Mouse (Mus musculus) kidney, postnatal 0 days (tissue): Measurements from ENCODE around the gene Tfam. TPM values are rescaled to one million over a fixed set of nuclear protein-coding genes. Genes with fewer than 3 reads are reported as not detected.

ENCODE experiments used
- ATAC-seq: fragments of 200-750 bp; cut with Nextera tagmentation; replicated peaks from 2 replicates; pipeline ENCODE4 v1.8.0; 2017; ENCODE audit warnings: low read depth, moderate number of reproducible peaks, moderate TSS enrichment, moderate library complexity; ENCODE audit not compliant: low FRiP score
- DNase-seq: peaks from one replicate; pipeline ENCODE4 v3.0.0-alpha.2; 2016; ENCODE audit warnings: low spot score
- H3K27ac ChIP-seq: fragments of 300-500 bp; sonication (generic); 2 replicates; pipeline ENCODE4 v1.5.1; 2014; ENCODE audit warnings: mild to moderate bottlenecking
- H3K27me3 ChIP-seq: fragments of 300-500 bp; sonication (generic); 2 replicates; pipeline ENCODE4 v1.6.1; 2014; ENCODE audit warnings: low read length, mixed read lengths; ENCODE audit not compliant: insufficient read depth
- H3K36me3 ChIP-seq: fragments of 300-500 bp; sonication (generic); 2 replicates; pipeline ENCODE4 v1.6.1; 2014; ENCODE audit warnings: low read length, mixed read lengths; ENCODE audit not compliant: insufficient read depth
- H3K4me1 ChIP-seq: fragments of 300-500 bp; sonication (generic); replicated peaks from 2 replicates; pipeline ENCODE4 v1.6.1; 2014; ENCODE audit warnings: antibody characterized with exemption, low read length, mixed read lengths; ENCODE audit not compliant: insufficient read depth
- H3K4me2 ChIP-seq: fragments of 300-500 bp; sonication (generic); 2 replicates; pipeline ENCODE4 v1.6.1; 2014; ENCODE audit warnings: mild to moderate bottlenecking, low read length, moderate library complexity, mixed read lengths
- H3K4me3 ChIP-seq: fragments of 300-500 bp; sonication (generic); replicated peaks from 2 replicates; pipeline ENCODE4 v1.5.1; 2014; ENCODE audit warnings: low read depth, low read length
- H3K9ac ChIP-seq: fragments of 300-500 bp; sonication (generic); 2 replicates; pipeline ENCODE4 v1.6.1; 2014; ENCODE audit warnings: low read depth, low read length
- H3K9me3 ChIP-seq: fragments of 300-500 bp; sonication (generic); replicated peaks from 2 replicates; pipeline ENCODE4 v1.6.1; 2016; ENCODE audit warnings: low read length, inconsistent platforms, mixed read lengths
- CTCF ChIP-seq: IDR thresholded peaks from 2 replicates; pipeline ENCODE4 v1.5.1; 2016; ENCODE audit warnings: antibody characterized with exemption, low read depth, mild to moderate bottlenecking, moderate library complexity
- WGBS: fragments of 180-500 bp; shearing (Covaris S2); extraction: QIAGEN DNeasy Blood & Tissue Kit; methylation state at CpG from one replicate; pipeline ENCODE4 v1.1.7; 2014; 5-methylcytosine and 5-hydroxymethylcytosine counted together
- polyA plus RNA-seq: library from polyadenylated mRNA; unstranded; fragments of >200 nt; fragmentation: Nextera tagmentation; extraction: Ambion mirVana; gene quantifications from 2 replicates; pipeline ENCODE4 v1.2.1, GENCODE M21; 2015

The Tfam gene
- polyA plus RNA-seq, 1 experiment from 2014 or later: 75.2 TPM

DNA sequence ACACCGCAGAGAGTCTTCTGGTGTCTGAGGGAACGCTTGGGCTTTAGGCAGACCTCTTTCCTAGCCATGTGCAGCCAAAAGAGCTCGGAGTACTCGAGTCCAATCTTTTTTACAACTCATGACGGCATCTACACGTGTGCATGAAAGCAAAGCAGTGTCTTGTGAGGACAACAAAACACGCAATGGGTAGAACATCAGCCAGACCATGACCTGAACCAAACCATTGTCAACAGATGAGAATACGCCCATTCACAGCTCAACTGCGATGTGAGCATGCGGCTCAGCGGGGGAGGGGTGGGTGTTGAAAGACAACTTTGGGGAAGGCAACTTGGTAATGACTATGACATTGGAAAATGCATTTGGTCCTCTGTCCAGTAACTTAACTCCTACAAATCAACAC lies 29.4 kb upstream of the Tfam start:
- H3K4me2 ChIP-seq: no peak overlapping the region
- no peaks in the 10 kb centered on the region for H3K27me3 ChIP-seq
- H3K4me3 ChIP-seq: no peak overlapping the region
- peaks cover 4% of the 10 kb centered on the region; the same call in 1 of the 2 replicates for H3K4me1 ChIP-seq
- H3K36me3 ChIP-seq: no peaks in the 10 kb centered on the region
- ATAC-seq: no peak
- TF ChIP-seq CTCF: no peak
- no peak for DNase-seq
- no peaks in the 10 kb centered on the region for H3K9me3 ChIP-seq
- 72% methylated on average over 11 of the region's 11 CpGs for WGBS
- H3K27ac ChIP-seq: no peak overlapping the region
- no peak overlapping the region for H3K9ac ChIP-seq

DNA sequence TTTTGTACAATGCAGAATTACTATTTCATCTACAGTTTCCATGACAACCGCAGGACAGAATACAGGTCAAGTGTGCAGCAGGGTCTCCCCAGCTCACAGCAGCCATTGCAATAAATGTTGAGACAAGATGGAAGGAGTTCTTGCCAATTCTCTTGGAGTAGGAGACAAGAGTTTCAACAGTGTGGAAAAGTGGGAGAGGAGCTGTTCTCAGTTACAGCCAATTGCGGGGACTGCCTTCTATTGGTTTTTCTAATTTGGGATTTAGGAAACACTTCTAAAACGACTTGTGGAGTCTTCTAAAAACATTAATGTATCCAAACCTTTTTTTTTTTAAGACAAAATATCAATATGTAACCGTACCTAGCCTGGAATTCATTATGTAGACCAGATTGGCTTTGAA lies 27.0 kb upstream of the Tfam start:
- H3K4me3 ChIP-seq: no peak overlapping the region
- 87% methylated on average over 4 of the region's 4 CpGs for WGBS
- no peak overlapping the region for H3K27ac ChIP-seq
- TF ChIP-seq CTCF: no peak
- no peaks in the 10 kb centered on the region for H3K9me3 ChIP-seq
- H3K4me1 ChIP-seq: peaks cover 10% of the 10 kb centered on the region; the same call in 1 of the 2 replicates
- no peak overlapping the region for H3K4me2 ChIP-seq
- no peaks in the 10 kb centered on the region for H3K27me3 ChIP-seq
- DNase-seq (no peak), ATAC-seq (no peak)
- no peak overlapping the region for H3K9ac ChIP-seq
- H3K36me3 ChIP-seq: no peaks in the 10 kb centered on the region

DNA sequence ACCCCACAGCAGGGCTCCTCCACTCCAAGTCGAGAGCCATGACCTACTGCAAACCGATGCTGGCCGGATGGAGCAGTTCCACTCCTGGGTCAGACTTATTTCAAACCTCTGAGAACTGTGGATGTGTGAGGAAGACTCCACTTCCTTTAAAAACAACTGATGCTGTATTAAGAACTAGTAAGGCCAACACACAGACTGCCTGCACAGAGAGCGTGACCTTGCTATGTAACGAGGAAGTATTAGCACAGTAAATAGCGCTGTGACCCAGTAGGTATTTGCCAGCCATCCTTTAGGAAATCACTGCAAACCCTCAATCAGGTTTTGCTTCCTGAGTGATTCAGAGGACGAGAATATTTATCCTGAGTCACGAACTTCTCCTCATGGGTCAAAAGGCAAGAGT lies 23.6 kb upstream of the Tfam start:
- no peak overlapping the region for H3K9ac ChIP-seq
- no peak for ATAC-seq
- H3K4me1 ChIP-seq: peaks cover 11% of the 10 kb centered on the region
- 49% methylated on average over 8 of the region's 8 CpGs for WGBS
- DNase-seq: no peak
- no peak overlapping the region for H3K4me2 ChIP-seq
- H3K27me3 ChIP-seq: no peaks in the 10 kb centered on the region
- no peak overlapping the region for H3K27ac ChIP-seq
- no peaks in the 10 kb centered on the region for H3K36me3 ChIP-seq
- no peak for TF ChIP-seq CTCF
- no peaks in the 10 kb centered on the region for H3K9me3 ChIP-seq
- no peak overlapping the region for H3K4me3 ChIP-seq

DNA sequence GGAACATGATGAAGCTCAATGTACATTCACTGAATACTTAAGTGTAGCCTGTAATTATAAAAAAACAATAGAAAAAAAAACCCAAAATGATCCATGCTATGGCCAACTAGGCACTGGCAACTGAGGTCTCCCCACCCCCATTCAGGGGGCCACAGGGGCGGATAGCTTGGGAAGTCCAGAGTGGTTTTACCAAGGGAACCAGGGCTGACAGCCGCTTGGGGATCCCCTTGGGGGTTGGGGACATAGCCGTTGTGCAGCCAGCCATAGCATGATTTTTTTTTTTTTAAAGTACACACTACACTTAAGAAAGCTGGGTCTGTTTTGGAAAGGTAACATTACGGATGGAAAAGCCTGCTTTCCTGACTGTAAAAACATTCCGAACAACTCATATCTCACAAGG lies 20.9 kb upstream of the Tfam start:
- ATAC-seq: no peak
- WGBS: 40% methylated on average over 5 of the region's 5 CpGs
- Histone ChIP-seq H3K9ac (no peak overlapping the region), H3K4me1 (peaks cover 11% of the 10 kb centered on the region), H3K4me2 (no peak overlapping the region), H3K4me3 (no peak overlapping the region), H3K9me3 (no peaks in the 10 kb centered on the region), H3K27ac (no peak overlapping the region), H3K27me3 (no peaks in the 10 kb centered on the region), H3K36me3 (0 out of 2 replicates have a peak, but pooled peaks cover 10% of the 10 kb centered on the region)
- TF ChIP-seq CTCF: no peak
- DNase-seq: no peak

DNA sequence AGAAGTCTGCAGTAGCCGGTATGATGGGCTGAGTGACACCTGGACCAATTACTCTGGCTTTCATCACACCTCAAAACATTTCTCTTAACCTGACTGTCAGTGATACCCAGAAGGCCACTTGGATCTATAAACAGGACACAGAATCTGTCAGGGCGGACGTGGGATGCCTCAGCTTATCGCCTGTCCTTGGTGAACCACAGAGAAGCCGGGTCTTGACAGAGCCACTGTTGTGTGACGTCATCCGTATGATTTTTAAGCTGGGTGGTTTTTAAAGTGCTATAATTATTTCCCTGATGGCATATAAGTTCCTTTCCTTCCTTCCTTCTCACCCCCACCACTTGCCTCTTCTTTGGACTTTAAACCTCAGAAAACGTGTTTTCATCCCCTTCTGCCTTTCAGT lies 20.4 kb upstream of the Tfam start:
- 58% methylated on average over 8 of the region's 8 CpGs for WGBS
- no peak for TF ChIP-seq CTCF

DNA sequence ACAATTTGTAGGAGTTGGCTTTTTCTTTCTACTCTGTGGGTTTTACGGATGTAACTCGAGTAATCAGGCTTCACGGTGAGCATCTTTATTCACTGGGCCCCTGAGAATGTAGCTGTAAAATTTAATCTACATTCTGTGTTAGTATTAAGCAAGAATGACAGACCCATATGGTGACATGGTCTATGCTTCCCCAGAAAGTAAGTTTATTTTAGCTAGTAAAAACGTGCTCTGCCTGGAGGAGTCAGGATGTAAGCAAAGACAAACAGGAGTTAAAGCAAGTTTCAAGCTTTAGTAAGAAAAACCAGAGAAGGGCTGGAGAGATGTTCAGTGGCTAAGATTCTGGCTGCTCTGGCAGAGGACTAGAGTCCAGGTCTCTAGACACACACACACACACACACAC lies 15.1 kb upstream of the Tfam start:
- H3K4me3 ChIP-seq: no peak overlapping the region
- no peak overlapping the region for H3K27ac ChIP-seq
- 0 out of 2 replicates have a peak, but pooled peaks cover 10% of the 10 kb centered on the region for H3K36me3 ChIP-seq
- WGBS: 29% methylated on average over 4 of the region's 4 CpGs
- H3K27me3 ChIP-seq: no peaks in the 10 kb centered on the region
- H3K4me2 ChIP-seq: no peak overlapping the region
- H3K9ac ChIP-seq: no peak overlapping the region
- no peak for TF ChIP-seq CTCF
- ATAC-seq: no peak
- DNase-seq: no peak
- H3K4me1 ChIP-seq: no peaks in the 10 kb centered on the region
- no peaks in the 10 kb centered on the region for H3K9me3 ChIP-seq

More for the DNA sequence above, 20.4 kb upstream of the Tfam start:
- Histone ChIP-seq H3K27ac (no peak overlapping the region), H3K9me3 (no peaks in the 10 kb centered on the region), H3K9ac (no peak overlapping the region), H3K36me3 (0 out of 2 replicates have a peak, but pooled peaks cover 10% of the 10 kb centered on the region), H3K27me3 (no peaks in the 10 kb centered on the region), H3K4me3 (no peak overlapping the region), H3K4me2 (no peak overlapping the region), H3K4me1 (peaks cover 11% of the 10 kb centered on the region)
- ATAC-seq: no peak
- DNase-seq: no peak

DNA sequence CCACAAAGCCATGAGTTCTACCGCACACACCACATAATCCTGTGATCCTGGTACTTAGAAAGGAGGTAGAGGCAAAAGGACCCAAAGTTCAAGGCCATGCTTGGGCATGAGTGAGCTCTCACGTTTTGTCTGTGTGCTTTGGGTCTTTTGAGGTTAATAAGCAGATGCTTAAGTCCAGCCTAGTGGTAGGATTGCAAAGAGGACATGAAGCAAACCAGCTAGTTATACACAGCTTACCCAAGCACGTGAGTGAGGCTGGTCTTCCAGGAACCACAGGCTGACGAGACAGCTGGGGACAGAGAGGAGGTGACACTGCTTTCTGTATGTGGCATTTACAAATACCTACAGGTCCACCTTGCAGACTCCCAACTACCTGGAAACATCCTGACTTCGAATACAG lies 14.3 kb upstream of the Tfam start:
- no peak for ATAC-seq
- H3K9me3 ChIP-seq: no peaks in the 10 kb centered on the region
- no peak overlapping the region for H3K4me3 ChIP-seq
- no peaks in the 10 kb centered on the region for H3K27me3 ChIP-seq
- no peak for DNase-seq
- TF ChIP-seq CTCF: no peak
- 75% methylated on average over 5 of the region's 5 CpGs for WGBS
- 0 out of 2 replicates have a peak, but pooled peaks cover 10% of the 10 kb centered on the region for H3K36me3 ChIP-seq
- H3K4me2 ChIP-seq: no peak overlapping the region
- H3K9ac ChIP-seq: no peak overlapping the region
- H3K27ac ChIP-seq: no peak overlapping the region
- H3K4me1 ChIP-seq: no peaks in the 10 kb centered on the region
